Mouse (Mus musculus) retina, postnatal 1 day (tissue): ENCODE measurements at regions not wholly inside any gene's neighbourhood (a gene's known extent, or its start where the extent isn't known, plus 50 kb on each side); places are given as distances from the start of the nearest gene placed in this dataset.
"Not testable (repeated sequence)": the region's sequence is repeated elsewhere in the genome, so short reads cannot be mapped to it uniquely, and the experiment has no call there.

ENCODE experiments used
- DNase-seq: peaks from one replicate; pipeline ENCODE4 v3.0.0-alpha.2; 2012

DNA sequence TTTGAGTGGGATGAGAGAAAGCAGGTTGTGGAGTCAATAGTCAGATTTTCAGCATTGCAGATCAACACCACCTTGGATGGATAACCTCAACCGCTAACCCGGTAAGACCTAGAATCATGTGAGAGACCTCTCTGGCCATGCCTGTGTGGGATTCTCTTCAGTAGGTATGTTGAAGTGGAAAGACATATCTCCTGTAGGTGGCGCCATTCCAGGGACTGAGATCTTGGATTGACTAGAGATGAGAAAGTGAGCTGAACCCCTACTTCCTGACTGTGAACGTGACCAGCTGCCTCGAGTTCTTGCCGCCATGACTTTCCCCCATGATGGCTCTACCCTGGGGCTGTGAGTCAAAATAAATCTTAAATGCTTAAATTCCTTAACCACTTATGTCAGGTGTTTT is 102.7 kb downstream of the Eva1a start:
- no peak for DNase-seq

DNA sequence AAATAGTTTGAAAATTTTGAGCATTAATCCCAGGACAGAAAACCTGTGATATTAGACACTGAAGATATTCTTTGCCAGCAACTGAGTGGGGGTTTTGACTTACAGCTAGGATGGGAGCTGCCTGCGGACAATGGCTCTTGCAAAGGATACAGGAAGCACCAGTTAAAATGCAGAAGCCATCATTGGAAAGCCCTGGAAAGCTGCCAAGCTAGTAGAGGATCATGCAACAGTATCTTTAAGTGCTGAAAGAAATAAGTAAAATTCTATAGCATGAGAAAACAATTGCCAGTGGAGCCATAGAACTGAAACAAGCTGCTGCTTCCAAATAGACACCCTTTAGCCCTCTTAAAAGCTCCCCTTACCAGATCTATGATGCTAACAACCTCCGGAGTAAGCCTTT is 109.2 kb downstream of the Eva1a start:
- no peak for DNase-seq

DNA sequence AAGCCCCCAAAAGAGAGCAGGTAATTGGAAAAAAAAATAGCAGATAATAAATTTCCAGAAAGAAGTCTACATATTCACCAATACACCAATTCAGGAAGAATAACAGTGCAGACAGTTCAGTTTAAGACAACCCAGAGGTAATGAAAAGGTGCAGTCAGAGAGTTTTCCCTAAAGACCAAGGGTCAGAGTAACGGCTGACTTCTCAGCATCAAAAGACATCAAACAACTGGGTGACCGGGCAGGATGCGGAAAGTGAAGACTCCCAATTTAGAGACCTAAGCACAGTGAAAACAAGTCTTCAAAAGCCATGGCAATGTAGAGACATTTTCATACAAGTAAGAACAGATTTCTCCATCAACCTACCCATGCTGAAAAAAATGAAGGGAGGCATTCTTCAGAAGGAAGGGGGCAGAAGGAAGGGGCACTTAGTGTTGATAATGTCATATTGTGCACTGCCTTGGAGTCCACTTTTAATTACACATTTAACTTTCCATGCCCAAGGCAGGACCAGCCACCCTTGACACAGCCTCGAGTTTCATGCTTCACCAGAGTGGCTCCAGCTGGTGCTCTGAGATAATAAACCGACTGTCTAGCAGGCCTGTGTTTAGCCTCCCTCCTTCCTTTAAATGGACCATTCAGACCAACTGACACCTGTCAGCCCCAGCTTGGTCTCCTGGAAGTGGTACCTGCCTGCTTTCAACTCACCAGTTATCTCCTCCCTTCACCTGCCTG is 129.7 kb downstream of the Eva1a start:
- peak; percentile 11 for DNase-seq

DNA sequence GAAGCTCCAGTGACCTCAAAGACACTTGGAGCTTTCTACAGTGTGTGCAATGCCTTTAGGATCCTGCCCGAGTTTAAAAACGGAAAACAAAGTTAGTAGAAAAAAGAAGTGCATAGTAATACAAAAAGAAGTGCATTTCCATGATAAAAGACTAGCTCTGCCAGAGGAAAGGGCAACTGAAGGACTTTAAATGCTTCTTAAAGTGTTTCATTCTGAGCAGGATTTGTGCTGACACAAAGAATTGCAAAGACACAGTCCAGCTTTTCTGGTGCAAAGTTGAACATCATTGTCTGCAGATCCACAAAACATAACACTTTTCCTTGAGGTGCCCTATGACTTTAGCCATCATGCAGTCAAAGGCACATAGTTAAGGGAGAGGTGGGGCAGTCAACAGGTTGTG is 134.1 kb downstream of the Eva1a start:
- DNase-seq, result no peak

DNA sequence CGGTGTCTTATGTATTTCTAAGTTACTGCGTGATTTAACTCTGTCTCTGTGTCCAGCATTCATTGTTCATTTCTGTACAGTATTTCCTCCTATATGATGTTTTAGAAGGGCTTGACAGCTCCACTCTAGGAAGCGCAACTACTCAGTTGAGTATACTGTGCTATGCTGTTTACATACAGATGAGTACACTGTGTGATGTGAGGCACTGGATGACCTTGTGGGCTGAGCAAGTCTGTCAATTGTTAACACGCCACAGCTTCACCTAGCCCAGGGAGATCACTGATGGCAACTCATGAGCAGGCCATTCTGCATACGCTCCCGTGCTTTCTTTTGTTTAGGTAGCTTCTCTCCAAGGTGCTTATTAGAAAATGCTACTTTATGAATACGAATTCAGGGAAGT is 159.3 kb downstream of the Eva1a start:
- DNase-seq, result no peak

DNA sequence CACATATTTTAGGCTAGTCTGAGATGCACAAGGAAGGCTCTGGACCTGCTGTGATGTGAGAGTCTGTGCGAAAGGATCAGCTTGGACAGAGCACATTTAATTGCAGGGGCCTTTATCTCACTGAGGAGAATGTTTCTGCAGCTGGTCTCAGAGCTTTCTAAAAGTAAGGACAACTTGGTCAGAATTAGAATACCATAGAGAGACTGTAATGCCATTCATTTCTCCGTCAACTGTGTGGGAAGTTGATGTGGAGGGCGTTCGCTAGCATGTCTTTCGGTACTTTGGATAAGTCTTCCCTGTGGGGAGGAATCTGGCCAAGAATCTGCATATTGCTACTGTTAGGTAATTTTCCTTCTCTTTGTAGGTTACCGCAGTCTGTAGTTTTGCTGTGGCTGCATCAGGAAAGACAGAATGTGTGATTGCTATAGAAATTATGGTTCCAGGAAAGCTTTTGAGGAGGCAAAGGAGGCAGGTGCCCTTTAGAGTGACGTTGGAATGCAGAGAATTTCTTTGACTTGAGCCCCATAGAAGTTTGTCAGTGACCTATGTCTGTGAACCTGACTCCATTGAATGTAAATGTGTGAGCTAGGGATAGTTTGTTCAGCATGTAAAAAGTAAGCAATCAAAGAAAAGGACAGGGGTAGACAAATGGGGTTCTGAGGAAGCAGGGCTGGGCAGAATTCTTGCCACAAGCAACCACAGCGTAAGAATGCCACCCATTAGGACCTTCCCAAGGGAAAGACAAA is 164.2 kb downstream of the Eva1a start:
- DNase-seq, result no peak

DNA sequence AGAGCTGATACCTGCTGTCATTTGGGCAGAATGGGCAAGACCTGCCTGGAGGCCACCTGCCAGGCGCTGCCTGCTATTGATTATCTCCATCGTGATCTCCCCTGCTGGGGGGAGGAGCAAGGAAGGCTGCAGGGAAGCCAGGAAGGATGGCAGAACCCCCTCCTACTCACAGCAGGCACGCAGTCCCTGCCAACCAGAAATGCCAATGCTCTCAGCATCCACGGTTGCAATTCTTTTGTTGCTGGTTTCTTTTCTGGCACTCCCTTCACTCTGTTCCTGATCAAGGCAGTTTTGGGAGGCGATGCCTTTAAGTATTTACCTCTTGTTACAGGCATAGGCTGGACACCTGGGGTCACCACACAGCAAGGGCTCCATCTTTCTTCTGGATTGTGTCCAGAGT is 164.3 kb upstream of the Tacr1 start:
- DNase-seq, result no peak

DNA sequence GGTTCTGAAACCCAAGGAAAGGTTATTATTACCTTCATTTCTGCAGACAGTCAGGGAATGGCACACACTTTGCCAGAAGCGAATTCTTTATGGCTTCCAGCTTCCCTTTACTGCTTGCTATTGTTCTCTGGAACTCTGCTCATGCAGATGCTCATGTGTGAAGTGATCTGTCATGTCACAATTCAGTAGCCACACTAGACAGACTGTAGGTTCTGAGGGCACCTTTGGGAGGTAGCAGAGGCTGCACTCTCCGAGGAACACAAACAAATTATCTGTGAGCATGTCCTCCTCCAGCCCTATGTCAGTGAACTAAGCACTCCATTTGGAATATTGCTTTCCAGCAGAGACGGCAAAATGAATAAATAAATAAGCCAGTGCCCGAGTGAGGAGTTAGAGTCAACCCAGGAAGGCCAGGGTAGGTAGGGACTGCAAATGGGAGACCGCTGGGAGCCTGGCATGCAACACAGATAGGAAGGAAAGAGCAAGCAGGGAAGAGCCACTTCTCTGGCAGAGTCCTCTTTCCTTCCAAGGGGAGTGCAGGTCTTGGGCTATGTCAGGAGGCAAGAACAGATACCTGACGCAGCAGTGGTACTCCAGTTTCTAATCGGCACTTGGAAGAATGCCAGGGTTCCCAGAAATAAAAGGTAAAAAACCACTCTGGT is 161.4 kb upstream of the Tacr1 start:
- peak; percentile 21 for DNase-seq

DNA sequence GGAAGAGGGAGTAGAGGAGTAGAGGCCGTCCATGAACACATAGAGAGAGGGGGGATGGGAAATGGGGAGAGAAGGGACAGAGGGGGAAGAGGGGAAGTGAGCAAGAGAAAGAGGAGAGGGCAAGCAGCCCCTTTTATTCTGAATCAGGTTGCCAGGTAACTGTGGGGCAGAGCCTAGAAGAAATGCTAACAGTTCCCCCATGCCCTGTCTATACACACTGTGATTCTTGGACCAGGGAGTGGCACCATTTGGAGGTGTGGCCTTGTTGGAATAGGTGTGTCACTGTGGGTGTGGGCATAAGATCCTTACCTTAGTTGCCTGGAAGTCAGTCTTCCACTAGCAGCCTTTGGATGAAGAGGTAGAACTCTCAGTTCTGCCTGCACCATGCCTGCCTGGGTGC is 154.5 kb upstream of the Tacr1 start:
- DNase-seq, result not testable (repeated sequence)

DNA sequence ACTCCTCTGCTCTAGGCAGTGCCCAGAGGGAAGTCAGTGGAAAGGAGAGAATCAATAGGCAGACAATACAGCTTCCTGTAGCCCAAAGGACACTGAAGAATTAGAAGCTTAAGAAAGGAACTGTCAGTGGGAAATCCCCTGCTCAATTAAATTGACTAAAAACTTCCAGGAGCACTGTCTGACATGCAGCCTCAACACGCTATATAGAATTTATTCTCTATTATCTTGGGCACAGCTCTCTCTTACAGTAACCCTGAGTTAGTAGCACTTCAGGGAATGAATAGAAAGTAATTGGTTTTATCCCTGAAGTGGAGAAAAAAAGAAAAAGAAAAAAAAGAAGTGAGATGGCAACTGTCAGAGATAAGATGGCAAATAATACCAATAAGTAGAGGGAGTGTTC is 117.6 kb upstream of the Tacr1 start:
- no peak for DNase-seq

DNA sequence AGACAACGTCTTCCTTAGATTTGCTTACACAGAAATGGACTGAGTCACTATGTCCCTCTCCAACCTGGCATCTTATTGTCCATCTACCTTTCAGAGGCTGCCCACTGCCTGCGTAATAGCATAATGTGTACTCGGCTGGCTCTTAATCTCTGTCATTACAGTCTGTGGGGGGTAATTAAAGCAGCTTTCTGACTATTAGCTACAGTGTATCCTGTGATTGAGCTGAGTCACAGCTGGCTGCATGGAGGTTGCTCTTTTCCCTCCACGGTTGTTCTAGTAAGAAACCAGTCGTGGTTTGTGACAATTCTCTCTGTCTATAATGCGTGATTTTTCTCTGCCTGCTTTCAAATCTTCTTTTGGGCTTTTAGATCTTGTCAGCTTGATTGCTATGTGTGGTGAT is 116.9 kb upstream of the Tacr1 start:
- peak; percentile 46 for DNase-seq

DNA sequence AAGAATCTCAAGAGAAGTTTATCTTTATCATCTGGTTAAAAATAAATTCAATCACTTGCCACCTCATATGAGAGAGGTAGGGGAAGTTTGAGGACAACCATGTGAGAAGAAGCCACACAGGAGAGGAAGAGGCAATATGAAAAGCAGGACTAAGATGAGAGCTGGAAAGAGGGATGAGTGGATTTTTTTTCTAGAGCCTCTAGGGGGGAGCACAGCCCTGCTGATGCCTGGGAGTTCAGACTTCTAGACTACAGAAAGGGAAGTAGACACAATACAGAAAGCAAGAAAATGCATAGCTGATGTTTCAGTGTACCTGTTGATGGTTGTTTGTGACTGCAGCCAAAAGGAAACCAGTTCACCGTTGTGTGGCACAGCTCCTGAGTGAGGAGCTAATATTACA is 108.6 kb upstream of the Tacr1 start:
- DNase-seq, result no peak

DNA sequence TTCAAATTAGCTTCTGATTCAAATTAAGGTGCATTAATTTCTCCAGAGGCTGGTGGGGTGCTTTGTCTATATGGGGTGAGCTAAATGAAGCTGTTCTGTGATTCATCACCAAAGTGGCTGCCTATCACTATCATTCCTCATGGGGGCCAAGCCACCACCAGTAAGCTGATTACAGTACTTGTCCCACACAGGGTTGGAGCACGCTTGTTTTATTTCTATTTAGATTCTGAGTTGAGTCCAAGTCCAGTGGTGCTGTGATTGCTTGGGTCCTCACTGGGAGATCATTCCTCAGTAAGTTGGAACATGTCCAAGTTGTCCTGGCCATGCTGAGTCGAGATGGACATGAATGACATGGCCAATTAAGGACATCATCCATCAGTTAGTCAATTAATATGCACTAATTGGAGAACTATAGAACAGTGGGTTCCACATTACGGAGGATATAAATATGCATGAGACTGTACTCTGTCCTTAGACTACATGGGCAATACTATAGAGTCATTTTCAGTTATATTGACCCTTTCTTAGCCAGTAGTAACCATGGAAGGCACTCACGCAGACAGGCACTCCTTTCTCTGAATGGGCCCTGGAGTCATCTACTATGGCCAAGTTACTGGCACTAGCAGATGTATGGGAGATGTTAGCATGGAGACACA is 105.3 kb upstream of the Tacr1 start:
- DNase-seq, result peak; percentile 36

DNA sequence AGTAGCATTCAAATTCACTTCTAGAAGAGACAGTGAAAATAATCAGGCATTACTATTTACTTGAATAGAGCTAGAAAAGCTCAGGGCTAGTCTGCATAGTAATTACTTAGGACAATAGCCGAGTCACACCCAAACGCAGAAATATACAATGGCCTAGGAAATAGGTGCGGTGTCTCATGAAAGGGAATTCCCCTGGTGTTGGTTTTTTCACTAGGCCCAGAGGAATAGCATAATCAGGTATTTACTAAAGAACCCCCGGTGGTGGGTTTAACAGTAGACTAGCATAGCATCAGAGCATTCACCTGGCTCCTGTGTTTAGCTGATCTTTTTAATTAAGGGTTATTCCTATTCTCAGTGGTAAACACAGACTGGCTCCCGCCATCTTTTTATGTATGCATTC is 99.9 kb upstream of the Tacr1 start:
- DNase-seq, result not testable (repeated sequence)

DNA sequence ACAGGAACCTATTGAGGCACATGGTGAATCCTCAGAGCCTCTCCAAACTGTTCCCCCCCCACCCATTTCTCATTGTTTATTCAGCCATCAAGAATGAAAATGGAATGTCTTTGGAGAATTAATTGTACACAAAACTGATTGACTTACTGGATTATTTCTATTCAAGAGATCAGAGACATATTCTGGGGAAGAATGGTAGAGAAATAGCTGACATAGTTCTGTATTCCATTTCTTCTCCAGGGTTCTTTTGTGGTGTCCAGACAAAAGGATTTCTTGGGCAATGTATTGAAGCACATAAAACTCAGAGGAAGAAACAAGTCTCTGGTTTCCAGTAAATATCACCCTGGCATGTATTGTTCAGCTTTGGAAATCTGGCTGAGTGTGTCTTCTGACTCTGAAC is 88.4 kb upstream of the Tacr1 start:
- DNase-seq, result no peak
